Mouse (Mus musculus) urinary bladder, postnatal 10 days (tissue): ENCODE data around the gene Trim41.
"Not testable (repeated sequence)": the region's sequence is repeated elsewhere in the genome, so short reads cannot be mapped to it uniquely, and the experiment has no call there.

Experiments
- DNase-seq: peaks from one replicate; pipeline ENCODE4 v3.0.0; 2022; ENCODE audit warnings: low spot score

The Trim41 gene

DNA sequence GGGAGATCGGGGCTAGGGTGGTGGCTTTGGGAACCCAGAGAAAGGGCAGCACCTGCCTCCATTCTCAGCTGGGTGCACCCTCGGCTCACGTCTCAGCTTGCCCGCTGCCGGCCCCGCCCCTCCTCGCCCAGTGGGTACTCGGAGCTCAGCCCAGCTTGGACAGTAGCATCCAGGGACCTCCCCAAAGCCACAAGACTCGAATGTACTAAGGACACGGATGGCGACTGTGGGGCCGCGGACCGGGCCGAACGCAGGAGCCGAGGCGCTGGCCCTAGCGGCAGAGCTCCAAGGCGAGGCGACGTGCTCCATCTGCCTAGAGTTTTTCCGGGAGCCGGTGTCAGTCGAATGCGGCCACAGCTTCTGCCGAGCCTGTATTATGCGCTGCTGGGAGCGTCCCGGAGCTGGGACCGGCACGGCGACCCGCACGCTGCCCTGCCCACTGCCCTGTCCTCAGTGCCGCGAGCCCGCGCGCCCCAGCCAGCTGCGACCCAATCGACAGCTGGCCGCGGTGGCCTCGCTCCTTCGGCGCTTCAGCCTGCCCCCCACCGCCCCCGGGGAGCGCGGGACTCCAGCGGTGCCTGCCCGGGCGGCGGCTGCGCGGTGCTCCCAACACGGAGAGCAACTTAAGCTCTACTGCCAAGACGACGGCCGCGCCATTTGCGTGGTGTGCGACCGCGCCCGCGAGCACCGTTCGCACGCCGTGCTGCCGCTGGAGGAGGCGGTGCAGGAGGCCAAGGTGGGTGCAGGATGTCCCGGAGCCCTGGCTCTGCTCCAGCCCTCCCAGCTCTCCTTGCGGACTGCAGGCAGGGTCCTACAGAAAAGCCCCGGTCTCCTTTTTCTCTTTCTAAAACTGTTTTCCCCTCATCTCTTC is 20.4 kb upstream of the Trim41 start:
- no peak for DNase-seq

DNA sequence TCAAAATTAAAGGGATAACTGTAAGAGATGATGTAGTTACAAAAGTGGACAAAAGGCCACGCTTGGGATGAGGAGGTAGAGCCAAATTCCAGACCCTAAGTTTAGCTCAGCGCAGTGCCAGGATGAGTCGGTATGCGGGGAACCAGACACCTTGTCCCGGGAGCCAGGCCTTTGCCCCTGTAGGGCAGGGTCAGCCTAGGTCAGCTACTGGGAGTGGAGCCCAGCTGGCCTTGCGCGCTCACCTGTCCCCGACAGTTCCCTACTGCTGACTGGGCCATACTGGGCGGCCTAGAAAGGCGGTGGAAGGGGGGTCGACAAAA is 19.8 kb upstream of the Trim41 start:
- no peak for DNase-seq

DNA sequence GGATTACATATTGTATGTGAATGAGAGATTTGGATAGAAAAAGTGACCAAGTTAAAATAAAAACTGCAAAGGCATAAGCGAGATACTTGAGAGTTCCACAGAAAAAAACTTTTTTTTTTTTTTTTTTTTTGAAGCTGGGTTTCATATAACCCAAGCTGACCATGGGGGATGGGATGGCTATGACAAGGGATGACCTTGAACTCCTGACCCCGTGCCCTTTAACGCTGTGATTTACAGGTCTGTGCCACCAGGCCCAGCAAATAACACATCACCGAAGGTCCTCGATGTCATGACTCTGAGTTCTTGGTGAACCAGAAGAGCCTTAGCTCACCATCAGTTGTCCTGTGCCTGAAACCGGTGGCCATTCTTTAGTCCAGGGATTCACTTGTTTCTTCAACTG is 18.8 kb upstream of the Trim41 start:
- no peak for DNase-seq

DNA sequence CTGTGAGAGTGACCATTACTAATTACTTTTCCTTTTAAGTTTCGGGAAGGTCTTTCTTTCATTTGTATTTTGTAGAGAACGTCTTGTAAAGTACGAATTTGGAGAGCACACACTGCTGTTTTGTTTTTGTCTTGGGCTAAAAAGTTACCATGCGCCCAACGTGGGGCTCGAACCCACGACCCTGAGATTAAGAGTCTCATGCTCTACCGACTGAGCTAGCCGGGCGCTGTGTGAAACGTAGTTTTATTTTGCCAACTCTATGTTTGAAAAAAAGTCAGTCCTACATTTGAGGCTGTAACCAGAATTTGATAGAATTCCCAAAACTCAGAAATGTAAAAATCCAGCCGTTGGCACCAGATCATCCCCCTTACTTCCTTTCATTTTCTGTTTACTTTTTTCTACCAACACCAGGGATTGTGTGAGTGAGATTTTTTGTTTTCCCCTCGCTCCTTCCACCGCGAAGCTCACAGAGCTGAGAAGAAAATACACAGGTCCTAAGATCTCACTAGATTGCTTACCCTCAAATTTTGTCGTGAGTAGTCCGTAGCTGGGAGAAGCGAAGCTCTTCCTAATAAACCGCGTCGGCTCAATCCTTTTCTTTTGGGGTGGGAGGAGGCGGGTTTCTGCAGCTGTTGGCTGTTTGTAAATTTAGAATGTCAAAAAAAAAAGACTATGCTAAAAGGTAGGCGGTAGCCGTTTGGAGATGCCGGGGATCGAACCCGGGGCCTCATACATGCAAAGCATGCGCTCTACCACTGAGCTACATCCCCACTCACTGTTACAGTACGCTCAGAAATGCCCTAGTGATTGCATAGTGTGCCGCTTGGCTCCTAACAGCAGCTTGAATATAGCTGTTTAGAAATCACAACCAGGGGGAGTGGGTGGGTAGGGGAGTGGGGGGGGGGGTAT is 16.8 kb upstream of the Trim41 start:
- DNase-seq: no peak

DNA sequence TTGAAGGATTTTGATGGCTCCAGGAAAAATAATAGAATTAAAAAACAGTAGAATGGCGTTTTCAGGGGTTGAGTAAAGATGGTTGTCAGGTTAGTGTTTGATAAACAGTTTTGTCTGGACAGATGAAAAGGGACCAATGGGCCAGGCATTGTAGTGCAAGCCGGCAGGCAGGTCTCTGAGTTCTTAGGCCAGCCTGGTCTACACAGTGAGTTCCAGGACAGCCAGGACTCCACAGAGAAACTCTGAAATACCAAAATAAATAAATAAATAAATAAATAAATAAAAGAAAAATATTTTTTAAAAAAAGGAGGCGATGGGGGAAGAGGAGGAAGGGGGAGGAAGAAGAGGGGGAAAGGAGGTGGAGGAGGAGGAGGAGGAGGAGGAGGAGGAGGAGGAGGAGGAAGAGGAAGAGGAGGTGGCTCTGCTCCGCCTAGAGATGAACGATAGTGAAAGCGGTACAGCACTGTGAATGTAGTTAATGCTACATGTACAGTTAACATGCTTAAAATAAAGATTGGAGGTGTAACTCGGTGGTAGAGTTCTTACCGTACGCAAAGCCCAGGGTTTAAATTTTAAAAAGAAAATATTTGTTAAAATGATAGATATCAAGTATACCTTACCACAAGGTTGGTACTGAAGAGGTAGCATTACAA is 16.1 kb upstream of the Trim41 start:
- no peak for DNase-seq

DNA sequence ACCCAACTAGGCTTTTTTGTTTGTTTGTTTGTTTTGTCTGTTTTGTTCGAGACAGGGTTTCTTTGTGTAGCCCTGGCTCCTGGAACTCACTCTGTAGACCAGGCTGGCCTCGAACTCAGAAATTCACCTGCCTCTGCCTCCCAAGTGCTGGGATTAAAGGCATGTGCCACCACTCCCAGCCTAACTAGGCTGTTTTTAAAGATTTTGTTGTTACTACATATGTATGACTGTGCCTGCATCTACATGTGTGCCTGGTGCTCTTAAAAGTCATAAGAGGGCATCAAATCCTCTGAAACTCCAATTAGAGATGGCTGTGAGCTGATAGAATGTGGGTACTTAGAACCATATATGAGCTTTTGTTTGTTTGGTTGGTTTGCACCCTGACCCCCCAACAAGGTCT is 14.1 kb upstream of the Trim41 start:
- no peak for DNase-seq

DNA sequence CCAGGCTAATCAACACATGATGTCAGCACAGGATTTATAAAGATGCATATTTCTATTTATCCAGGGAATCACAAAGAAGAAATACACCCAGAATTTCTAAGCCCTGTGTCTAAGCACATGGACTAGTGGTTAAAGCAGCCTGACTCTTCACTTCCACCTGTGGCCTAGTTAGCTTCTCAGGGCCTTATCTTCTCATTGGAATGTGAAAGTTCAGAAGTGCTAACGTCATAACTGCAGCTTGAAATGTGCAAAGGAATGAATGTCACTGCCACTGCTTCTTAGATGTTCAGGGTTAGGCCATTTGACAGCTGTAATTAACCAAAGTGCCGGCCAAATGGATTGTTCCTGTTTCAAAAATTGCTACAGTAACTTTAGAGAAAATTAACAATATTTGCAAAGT is 13.1 kb upstream of the Trim41 start:
- no peak for DNase-seq

DNA sequence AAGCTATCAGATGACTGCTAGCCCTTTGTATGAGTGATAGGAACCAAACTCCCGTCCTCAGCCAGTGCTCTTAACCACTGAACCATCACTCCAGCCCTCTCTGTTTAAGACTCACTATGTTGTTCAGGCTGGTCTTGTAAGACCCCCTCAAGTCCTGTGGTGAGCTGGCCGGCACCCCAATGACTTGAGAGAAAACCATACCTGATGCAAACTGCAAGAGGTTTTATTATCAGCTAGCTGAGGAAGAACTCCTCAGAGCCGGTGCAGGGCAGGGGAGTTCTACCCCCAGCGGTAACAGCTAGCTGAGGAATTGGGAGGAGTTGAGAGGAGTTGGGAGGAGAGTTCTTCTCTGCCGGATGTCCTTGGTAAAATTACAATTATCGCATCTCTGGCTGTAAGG is 10.8 kb upstream of the Trim41 start:
- no peak for DNase-seq

DNA sequence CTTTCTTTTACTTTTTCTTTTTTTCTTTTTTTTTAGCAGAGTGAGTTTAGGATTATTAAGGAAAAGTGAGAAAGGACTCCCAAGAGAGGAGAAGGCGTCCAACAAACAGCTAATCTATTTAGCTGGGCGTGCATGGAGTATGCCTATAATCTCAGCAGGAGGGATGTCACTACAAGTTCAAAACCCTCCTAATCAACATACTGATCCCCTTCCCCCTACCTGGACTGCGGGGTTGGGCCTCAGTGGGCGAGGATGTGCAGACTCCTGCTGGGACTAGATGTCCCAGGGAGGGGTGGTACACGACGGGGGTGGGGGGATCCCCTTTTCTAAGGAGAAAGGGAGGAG is 9.6 kb upstream of the Trim41 start:
- no peak for DNase-seq

DNA sequence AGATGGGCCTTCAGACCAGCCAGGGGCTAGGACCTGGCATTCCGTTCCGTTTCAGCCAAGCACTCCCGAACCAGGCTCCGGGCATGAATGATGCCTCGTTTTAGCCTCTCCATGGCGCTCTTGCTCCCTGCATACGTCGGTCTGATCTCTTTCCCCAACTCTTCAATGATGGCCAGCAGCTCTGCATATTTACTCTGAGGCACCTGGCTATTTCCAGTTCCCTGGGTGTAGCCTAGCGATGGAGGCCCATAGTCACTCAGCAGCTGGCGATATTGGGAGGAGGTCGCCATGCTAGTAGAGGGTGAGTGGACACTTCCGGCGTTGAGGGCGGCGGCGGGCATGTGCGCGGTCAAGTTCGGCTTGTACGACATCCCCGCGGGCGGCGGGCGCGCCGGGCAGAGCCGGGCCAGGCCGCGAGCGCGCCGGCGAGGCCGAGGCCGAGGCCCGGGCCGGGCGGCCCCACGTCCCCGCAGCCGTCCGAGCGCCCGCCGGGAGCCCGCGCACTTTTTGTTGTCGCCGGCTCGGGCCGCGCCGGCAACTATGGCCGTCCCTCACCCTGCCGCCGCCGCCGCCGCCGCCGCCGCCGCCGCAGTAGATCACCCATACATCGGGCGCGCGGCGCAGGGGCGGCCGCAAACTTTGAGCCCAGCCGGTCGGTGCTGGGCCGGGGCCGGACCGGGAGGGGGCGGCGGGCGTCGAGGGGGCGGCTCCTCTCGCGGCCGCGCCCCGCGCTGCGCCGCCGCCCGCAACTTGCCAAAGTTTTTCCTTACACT is 9.0 kb upstream of the Trim41 start, which contains the start of the genes Trim7 and Gm12184:
Trim7 (plus strand) TSS at position 162 of the 773 bp plus-strand sequence.
Gm12184 (minus strand) TSS at position 677 of the 773 bp plus-strand sequence.
- not testable (repeated sequence) for DNase-seq

DNA sequence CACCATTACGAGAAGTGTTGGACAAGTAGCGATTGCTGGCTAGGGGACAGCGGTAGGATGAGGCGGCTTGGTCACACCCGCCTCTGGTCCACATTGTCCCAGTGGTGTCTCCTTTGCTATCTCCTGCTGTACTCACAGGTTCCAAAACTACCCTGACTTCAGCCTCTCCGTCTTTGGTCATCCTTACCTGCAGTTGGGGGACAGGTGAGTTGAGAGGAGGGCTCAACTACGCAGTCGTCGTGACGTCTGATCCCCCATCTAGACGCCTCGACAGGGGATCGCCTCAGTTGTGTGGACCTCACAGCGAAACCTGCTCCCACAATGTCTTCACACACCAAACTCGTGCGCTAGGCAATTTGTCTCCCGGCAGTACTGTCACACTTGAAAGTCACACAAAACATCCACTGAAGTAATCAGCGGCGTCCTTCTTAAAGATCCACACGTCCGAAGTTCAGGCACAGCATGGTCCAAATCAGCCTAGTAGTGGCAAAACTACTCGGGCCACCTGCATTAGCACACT is 7.2 kb upstream of the Trim41 start:
- no peak for DNase-seq

DNA sequence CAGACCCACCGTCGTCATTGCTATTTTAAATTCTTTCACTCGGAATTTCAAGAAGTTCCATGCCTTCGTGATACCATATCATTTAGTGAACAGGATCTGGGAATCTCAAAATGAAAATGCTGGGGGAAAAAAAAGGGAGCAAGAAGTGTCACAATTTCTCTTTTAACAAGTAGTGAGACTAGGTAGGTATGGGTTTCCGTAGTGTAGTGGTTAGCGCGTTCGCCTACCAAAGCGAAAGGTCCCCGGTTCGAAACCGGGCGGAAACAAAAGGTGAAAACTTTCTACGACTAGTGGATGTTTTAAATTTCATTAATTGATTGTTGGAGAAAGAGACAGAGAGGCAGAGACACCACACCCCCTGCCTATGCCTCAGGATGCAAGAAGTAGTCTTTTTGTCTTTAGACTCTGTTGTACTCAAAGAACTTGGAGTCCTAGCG is 6.4 kb upstream of the Trim41 start:
- DNase-seq: no peak

DNA sequence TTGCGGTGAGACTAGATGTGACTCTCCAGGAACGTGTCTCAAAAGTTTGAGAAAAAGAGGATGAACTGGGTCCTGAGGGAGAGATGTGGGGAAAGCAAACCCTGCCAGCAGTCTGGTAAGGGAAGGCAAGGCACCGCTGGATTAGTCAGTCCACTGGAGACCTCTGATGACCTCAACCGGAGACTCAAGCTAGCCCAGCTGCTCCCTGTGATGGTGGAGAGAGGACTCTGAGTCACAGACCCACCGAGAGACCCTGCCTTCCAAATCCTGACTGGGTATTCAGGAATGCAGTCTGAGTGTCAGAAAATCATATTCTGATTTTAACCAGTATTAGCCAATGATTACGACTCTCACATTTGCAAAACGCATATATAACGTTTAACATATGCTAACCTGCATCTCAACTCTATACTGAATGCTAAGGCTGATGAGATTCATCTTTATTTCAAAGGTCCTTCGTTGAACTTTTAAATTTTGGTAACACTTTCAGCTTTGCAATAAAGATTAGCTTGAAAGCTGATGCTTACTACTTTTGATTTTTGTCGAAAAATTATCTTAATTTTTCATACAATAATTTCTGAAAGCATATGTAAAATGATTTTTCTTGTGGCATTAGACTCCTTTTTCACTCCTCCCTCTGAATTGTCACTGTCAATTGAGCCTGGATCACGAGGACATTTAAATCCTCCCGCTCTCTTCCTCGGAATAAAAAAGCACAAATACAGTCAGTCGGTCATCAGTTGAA is 5.8 kb upstream of the Trim41 start:
- no peak for DNase-seq

DNA sequence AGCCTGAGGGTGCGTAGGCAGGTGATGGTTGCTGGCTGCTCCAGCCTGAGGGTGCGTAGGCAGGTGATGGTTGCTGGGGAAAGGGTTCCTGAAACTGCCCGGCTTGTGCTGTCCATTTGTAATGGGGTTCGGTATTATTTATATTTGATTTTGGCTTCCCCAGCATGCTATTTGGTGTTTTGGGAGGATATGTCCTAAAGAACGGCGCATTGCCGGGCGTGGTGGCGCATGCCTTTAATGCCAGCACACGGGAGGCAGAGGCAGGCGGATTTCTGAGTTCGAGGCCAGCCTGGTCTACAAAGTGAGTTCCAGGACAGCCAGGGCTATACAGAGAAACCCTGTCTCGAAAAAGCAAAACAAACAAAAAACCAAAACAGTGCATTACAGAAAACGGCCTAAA is 4.1 kb upstream of the Trim41 start:
- not testable (repeated sequence) for DNase-seq

DNA sequence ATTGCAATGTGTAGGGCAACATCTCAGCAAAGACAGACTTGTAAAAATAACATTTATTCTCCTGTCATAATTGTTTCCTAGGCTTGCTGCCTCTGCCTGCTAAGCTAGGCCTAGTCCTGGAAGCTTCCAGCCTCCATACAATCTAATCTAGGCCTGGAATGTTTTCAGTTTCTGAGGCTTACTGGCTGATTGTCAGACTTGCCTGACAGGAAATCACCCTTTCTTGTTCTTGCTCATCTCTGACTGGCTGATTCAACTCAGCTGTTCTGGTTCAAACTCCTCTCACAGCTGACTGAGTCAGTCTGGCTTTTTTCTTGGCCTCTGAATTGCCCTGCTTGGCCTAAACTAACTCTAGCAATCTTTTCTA is 3.1 kb upstream of the Trim41 start:
- DNase-seq: no peak

DNA sequence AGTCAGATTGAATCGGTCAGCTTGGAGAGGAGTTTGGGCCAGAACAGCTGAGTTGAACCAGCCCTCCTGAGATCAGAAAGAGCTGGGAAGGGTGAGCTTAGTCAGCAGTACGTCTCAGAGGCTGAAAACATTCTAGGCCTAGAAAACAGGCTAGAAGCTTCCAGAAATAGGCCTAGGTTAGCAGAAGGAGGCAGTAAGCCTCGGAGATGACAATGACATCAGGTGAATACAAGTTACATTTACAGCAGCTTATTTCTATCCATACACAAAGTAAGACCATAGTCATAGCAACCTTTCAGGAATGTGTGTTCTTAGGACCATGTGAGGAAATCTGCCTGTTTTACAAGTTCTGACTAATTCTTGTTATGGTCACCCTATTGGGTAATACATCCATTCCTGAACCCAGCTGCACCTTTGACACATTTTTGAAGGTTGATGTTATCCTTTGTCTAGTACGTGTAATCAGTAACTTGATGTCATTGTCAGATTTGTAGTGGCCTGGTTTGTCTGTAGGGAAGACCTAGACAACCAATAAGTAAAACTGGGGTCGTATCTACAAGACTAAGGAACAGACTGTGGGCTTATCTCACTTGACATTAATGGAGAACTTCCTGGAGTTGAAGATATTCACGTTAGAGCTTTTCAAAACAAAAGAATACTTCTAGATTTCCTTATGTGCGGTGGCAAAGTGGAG is 2.6 kb upstream of the Trim41 start:
- no peak for DNase-seq

DNA sequence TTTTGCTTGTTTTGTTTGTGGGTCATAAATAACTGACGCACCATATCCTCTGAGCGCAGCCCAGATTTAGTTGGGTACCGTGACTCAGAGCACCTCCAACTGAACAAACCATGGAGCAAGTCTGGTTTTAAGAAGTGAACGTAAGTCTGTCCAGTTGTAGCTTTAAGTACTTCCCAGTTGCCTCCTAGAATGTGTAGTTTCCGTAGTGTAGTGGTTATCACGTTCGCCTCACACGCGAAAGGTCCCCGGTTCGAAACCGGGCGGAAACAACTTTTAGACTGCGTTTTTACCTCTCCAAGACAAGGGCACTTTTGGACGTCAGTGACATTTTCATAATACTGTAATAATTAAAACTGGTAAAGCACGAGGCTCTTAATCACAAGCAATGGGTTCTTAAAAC is 1.2 kb upstream of the Trim41 start:
- no peak for DNase-seq

DNA sequence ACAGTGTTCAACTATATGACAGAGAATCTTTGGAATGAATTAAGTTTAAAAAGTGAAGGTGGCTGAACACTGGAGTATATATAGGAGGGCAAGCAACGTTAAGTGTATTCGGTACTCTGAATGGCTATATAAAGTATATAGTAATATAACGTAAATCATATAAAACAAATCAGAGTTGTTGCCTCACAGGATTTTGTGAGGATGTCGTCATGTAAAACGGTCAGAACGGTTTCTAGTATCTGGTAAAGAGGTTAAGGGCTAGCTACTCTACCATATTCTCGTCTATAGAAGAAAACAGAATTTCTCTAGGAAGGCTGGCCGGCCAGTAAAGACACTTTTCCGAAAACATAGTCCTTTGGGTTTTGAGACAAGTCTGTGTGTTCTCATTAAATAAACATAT is 641 bp upstream of the Trim41 start:
- DNase-seq: no peak

DNA sequence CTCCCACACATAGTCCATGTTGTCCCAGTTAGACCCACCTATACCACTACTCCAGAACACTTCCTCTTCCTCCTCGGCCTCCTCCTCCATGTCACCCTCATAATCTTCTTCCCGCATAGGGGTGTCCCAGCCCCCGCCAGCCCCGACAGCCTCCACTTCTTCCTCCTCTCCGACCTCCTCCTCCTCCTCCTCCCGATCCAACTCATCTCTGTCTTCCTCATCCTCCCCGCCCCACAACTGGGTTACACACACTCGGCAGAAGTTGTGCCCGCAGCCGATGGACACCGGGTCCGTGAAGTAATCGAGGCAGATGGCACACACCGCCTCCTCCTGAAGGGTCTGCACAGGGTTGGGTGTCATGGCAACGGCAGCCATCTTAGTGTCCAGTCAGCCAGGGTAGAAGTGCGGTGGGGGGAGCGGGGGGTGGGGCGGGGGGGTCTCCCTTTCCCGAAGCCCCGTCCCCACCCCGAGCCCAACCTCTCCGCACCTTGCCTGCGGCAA is 822 bp downstream of the Trim41 start:
- DNase-seq: no peak

DNA sequence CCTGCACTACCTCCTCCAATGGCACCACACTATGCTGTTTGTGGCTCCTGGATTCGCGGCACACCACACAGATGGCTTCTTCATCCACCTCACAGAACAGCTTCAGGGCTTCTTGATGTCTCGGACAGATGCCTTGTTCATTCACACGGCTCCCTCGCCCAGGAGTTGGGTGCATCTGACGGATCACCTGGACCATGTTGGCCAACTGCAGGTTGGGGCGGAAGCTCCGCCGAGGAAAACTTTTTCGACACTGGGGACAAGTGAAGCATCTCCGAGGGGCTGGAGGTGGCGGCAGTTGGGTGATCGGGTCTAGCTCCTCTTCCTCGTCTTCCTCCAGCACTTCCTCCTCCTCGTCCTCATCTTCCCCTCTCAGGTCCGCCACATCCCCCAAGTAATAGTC is 1.3 kb downstream of the Trim41 start:
- DNase-seq: no peak
